Mouse (Mus musculus) liver, postnatal 0 days (tissue): ENCODE data around the gene Gm17655.

ENCODE experiments used
- CTCF ChIP-seq: sonication (generic); IDR thresholded peaks from 2 replicates; pipeline ENCODE4 v1.5.1; 2016; ENCODE audit warnings: antibody characterized with exemption, low read depth
- EP300 ChIP-seq: IDR thresholded peaks from 2 replicates; pipeline ENCODE4 v1.6.1; 2016; ENCODE audit warnings: antibody characterized with exemption, low read depth, mild to moderate bottlenecking

GRCm38 (mm10) chr5:110099656-110100580 lies 27.6 kb upstream of the Gm17655 start, which contains the start of gene Plcxd1:
- peak; percentile 13; the same call in 1 of the 2 replicates for TF ChIP-seq CTCF
- TF ChIP-seq EP300: no peak
